ENCODE assay signal across 11 mouse cellular contexts in the genomic region with DNA sequence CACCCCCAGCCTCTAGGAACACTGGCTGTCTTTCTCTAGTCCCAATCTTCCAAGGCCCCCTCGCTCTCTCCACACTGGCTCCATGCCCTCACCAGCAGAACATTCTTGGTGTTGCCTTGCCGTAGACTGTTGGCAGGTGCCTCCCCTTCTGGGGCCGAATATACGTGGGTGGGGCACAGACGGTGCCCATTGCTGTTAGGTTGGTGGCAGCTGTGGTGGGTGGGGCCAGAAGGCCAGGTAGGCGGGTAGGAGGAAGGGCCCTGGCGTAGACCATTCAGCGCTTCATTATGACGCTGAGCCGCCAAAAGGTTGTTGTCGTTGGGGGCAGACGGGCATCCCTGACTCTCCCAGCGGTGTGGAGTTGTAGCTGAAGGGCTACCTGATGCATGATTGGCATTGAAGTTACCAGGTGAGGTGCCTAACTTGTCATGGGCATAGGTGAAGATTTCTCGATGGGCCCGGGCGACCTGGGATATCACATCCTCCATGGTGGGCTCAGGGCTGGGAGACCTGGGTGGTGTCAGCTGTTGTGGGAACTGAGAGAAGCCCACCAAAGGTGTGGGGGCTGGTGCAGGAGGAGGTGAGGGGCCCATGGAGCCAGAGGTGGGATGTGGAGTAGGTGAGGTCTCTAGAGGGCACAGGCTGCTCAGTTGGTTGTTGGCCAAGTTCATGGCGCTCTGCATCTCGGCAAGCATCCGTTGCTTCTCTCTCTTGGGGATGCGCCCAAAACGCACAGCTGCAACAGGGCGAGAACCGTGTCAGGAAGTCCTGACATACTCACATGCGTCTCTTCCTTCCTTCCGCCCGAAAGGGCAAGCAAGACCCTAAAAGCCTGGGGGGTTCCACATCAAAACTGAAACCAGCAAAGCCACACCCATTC. TPM values are rescaled to one million over a fixed set of nuclear protein-coding genes. Genes with fewer than 3 reads are reported as not detected.
DNase-seq lines count a peak whose midpoint lies in the region; TF ChIP-seq lines count a peak whose summit lies in the region.
"Had no signal": no experiment of that assay in that cellular context is flagged by ENCODE, and none has a peak within 500 bp of the region (broad histone marks: within the 10 kb centered on the region; RNA-seq: fewer than 3 reads in every experiment).

No protein-coding gene starts in this region.

- H3K4me2 ChIP-seq in CH12.LX (ENCODE audit: insufficient read depth, low read depth, poor library complexity, severe bottlenecking): peak overlapping the region; percentile 46; the same call in 1 of the 2 replicates
- H3K4me2 ChIP-seq: limb, embryonic 13.5 days had no signal

- no peak for TF ChIP-seq RAD21 in CH12.LX (IDR thresholded peaks at IDR 0.05; ENCODE audit: low read depth, low read length)

- no peak overlapping the region for H3K27ac ChIP-seq in CH12.LX (ENCODE audit: insufficient read depth, low read depth)
- peak overlapping the region; percentile 57 for H3K27ac ChIP-seq in cortical plate, adult 2 months (ENCODE audit: insufficient read depth, low read length)
- H3K27ac ChIP-seq in limb, embryonic 10.5 days: no peak overlapping the region
- H3K27ac ChIP-seq: hindbrain, embryonic 10.5 days; limb, embryonic 13.5 days had no signal

- no peak for TF ChIP-seq POLR2A in CH12.LX (IDR thresholded peaks at IDR 0.05; ENCODE audit: low read depth, low read length)
- no peak for TF ChIP-seq POLR2A in cortical plate, adult 2 months (IDR thresholded peaks at IDR 0.05; ENCODE audit: extremely low read depth, insufficient read depth, low read length)

- no peak for TF ChIP-seq CTCF in CH12.LX (conservative IDR thresholded peaks at IDR 0.05 in 1 of 2, IDR thresholded peaks at IDR 0.05 in 1 of 2; ENCODE audit: low read depth in 2 of 2, low read length in 2 of 2)
- no peak for TF ChIP-seq CTCF in cortical plate, adult 2 months (IDR thresholded peaks at IDR 0.05; ENCODE audit: extremely low read depth, insufficient read depth, low read length)

- H3K9ac ChIP-seq in CH12.LX (ENCODE audit: insufficient read depth, low read depth): peak overlapping the region; percentile 7; the same call in 1 of the 2 replicates
- H3K9ac ChIP-seq: limb, embryonic 13.5 days had no signal

- H3K36me3 ChIP-seq in CH12.LX (replicated peaks in 1 of 2; ENCODE audit: control insufficient read depth in 1 of 2, insufficient read depth in 1 of 2, low read length in 1 of 2): peaks cover 0 to 14% of the 10 kb centered on the region in 2 experiments
- H3K36me3 ChIP-seq in limb, embryonic 10.5 days: peaks cover 32% of the 10 kb centered on the region

- TF ChIP-seq EP300 in CH12.LX (IDR thresholded peaks at IDR 0.05; ENCODE audit: low read length): no peak

- no peaks in the 10 kb centered on the region for H3K9me3 ChIP-seq in CH12.LX (replicated peaks; ENCODE audit: low read length)
- no peaks in the 10 kb centered on the region for H3K9me3 ChIP-seq in limb, embryonic 10.5 days (replicated peaks)
- H3K9me3 ChIP-seq: hindbrain, embryonic 10.5 days; limb, embryonic 13.5 days had no signal

- peaks cover 13% of the 10 kb centered on the region for H3K27me3 ChIP-seq in CH12.LX (replicated peaks)
- no peaks in the 10 kb centered on the region for H3K27me3 ChIP-seq in limb, embryonic 10.5 days (ENCODE audit: low read depth, poor library complexity, severe bottlenecking)
- H3K27me3 ChIP-seq: limb, embryonic 13.5 days had no signal

- dilution Hi-C loops in CH12.LX (cut with MboI; ENCODE audit: extremely low pct_ligation_motif_present, extremely low pct_unique_long_range_greater_than_20kb, low sequenced_read_pairs): no loop called here

- DNase-seq in heart, adult 18-20 months: peak; percentile 57 to 59
- DNase-seq in heart, postnatal 4 days: no peak
- DNase-seq in CH12.LX (ENCODE audit: extremely low read depth): no peak
- peak; percentile 83 to 85 for DNase-seq in layer of hippocampus, adult 8-10 months (ENCODE audit: low spot score in 2 of 2)
- no peak for DNase-seq in embryo, embryonic 11 days
- no peak for DNase-seq in embryo, embryonic 10 days (ENCODE audit: low spot score)
- DNase-seq in limb, embryonic 10.5 days (ENCODE audit: low spot score): no peak
- DNase-seq: midbrain, embryonic 14.5 days had no signal

- WGBS in limb, embryonic 10.5 days: 95% methylated on average over 26 of the region's 26 CpGs

- H3K4me3 ChIP-seq in CH12.LX (replicated peaks in 1 of 3; ENCODE audit: low read depth in 2 of 3, low read length in 2 of 3, poor library complexity in 1 of 3): peak overlapping the region in 2 of 3 experiments; percentile 10 to 53
- H3K4me3 ChIP-seq in cortical plate, adult 2 months (ENCODE audit: insufficient read depth, low read length): peak overlapping the region; percentile 11; the same call in 1 of the 2 replicates
- no peak overlapping the region for H3K4me3 ChIP-seq in limb, embryonic 10.5 days
- H3K4me3 ChIP-seq: hindbrain, embryonic 10.5 days; limb, embryonic 13.5 days had no signal

- in situ Hi-C loops in CH12.LX (cut with MboI; ENCODE audit: low pct_ligation_motif_present, low pct_unique_long_range_greater_than_20kb, low sequenced_read_pairs): no loop called here

- H3K79me2 ChIP-seq in CH12.LX (replicated peaks; ENCODE audit: control insufficient read depth, extremely low read depth, insufficient read depth, poor library complexity, severe bottlenecking): no peaks in the 10 kb centered on the region

- peaks cover 32 to 44% of the 10 kb centered on the region in 2 experiments for H3K4me1 ChIP-seq in CH12.LX (ENCODE audit: control insufficient read depth in 1 of 2, insufficient read depth in 2 of 2)
- H3K4me1 ChIP-seq in cortical plate, adult 2 months (ENCODE audit: control insufficient read depth, insufficient read depth, low read length): no peaks in the 10 kb centered on the region; the same call in 1 of the 2 replicates
- peaks cover 68% of the 10 kb centered on the region for H3K4me1 ChIP-seq in limb, embryonic 10.5 days

TF ChIP-seq in CH12.LX, 34 proteins besides CTCF, POLR2A, EP300 and RAD21:
- TF ChIP-seq SMC3 (IDR thresholded peaks at IDR 0.05; ENCODE audit: low read depth, low read length) (no peak), TCF12 (IDR thresholded peaks at IDR 0.05; ENCODE audit: low read depth, low read length) (0 out of 2 replicates have a peak, but pooled peaks have one; percentile 22)

RNA-seq across cellular contexts. Expression of gene Nr1d1, which starts 4.8 kb away (rescaled TPM):
- 10 to 100 TPM; 54.2 to 67.6 TPM for total RNA-seq in heart, adult 18-20 months (2021)
- total RNA-seq in heart, postnatal 4 days (2021): 10 to 100 TPM; 26.3 to 27.6 TPM
- 0.21 and 0.25 TPM in 2 replicates for total RNA-seq in CH12.LX (2012; rRNA removed)
- total RNA-seq in CH12.LX (2014; rRNA removed): 0.17 and 0.39 TPM in 2 replicates
- 0.95 and 1.4 TPM in 2 replicates for polyA plus RNA-seq in CH12.LX (2012; ENCODE audit: insufficient read length, low read depth)
- polyA plus RNA-seq in cortical plate, adult 2 months (2012; rRNA removed): 153 and 156 TPM in 2 replicates
- 10 to 100 TPM; 86.6 to 99.6 (median 92.7) TPM for total RNA-seq in layer of hippocampus, adult 8-10 months (2022)
- 1.2 and 1.5 TPM in 2 replicates for polyA plus RNA-seq in limb, embryonic 10.5 days (2016; fragmentation: Nextera tagmentation; extraction: Ambion mirVana)

RNA-seq across cellular contexts. Expression of gene Msl1, which starts 25.0 kb away (rescaled TPM):
- total RNA-seq in heart, adult 18-20 months (2021): 10 to 100 TPM; 71.7 to 73.3 TPM
- 10 to 100 TPM; 67.8 to 71.5 TPM for total RNA-seq in heart, postnatal 4 days (2021)
- total RNA-seq in CH12.LX (2012; rRNA removed) (27.3 and 30.7 TPM in 2 replicates), CH12.LX (2014; rRNA removed) (25.9 and 26.4 TPM in 2 replicates)
- polyA plus RNA-seq in CH12.LX (2012; ENCODE audit: insufficient read length, low read depth): 57.1 and 58.1 TPM in 2 replicates
- polyA plus RNA-seq in cortical plate, adult 2 months (2012; rRNA removed): 119 and 131 TPM in 2 replicates
- 100 to 1,000 TPM; 140 to 201 (median 177) TPM for total RNA-seq in layer of hippocampus, adult 8-10 months (2022)
- 22.8 and 25.0 TPM in 2 replicates for polyA plus RNA-seq in limb, embryonic 10.5 days (2016; fragmentation: Nextera tagmentation; extraction: Ambion mirVana)

RNA-seq across cellular contexts. Expression of gene Thra, which starts 29.9 kb away (rescaled TPM):
- 100 to 1,000 TPM in 1 of 2 experiments, 10 to 100 TPM in 1; 99.7 to 103 TPM for total RNA-seq in heart, adult 18-20 months (2021)
- 100 to 1,000 TPM; 171 to 183 TPM for total RNA-seq in heart, postnatal 4 days (2021)
- total RNA-seq in CH12.LX (2012; rRNA removed) (2.5 and 3.9 TPM in 2 replicates), CH12.LX (2014; rRNA removed) (0.81 and 1.1 TPM in 2 replicates)
- polyA plus RNA-seq in CH12.LX (2012; ENCODE audit: insufficient read length, low read depth): 3.8 and 4.3 TPM in 2 replicates
- 721 and 771 TPM in 2 replicates for polyA plus RNA-seq in cortical plate, adult 2 months (2012; rRNA removed)
- total RNA-seq in layer of hippocampus, adult 8-10 months (2022): 100 to 1,000 TPM; 919 to 985 (median 938) TPM
- 6.3 and 11.6 TPM in 2 replicates for polyA plus RNA-seq in limb, embryonic 10.5 days (2016; fragmentation: Nextera tagmentation; extraction: Ambion mirVana)

RNA-seq across cellular contexts. Expression of gene Casc3, which starts 34.4 kb away (rescaled TPM):
- 10 to 100 TPM; 17.2 to 19.3 TPM for total RNA-seq in heart, adult 18-20 months (2021)
- 10 to 100 TPM; 26.9 to 28.4 TPM for total RNA-seq in heart, postnatal 4 days (2021)
- 16.7 and 18.3 TPM in 2 replicates for total RNA-seq in CH12.LX (2012; rRNA removed)
- 14.4 and 14.7 TPM in 2 replicates for total RNA-seq in CH12.LX (2014; rRNA removed)
- 71.7 and 93.0 TPM in 2 replicates for polyA plus RNA-seq in CH12.LX (2012; ENCODE audit: insufficient read length, low read depth)
- 44.9 and 47.4 TPM in 2 replicates for polyA plus RNA-seq in cortical plate, adult 2 months (2012; rRNA removed)
- 10 to 100 TPM; 50.5 to 64.9 (median 59.4) TPM for total RNA-seq in layer of hippocampus, adult 8-10 months (2022)
- polyA plus RNA-seq in limb, embryonic 10.5 days (2016; fragmentation: Nextera tagmentation; extraction: Ambion mirVana): 46.7 and 51.9 TPM in 2 replicates

RNA-seq across cellular contexts. Expression of gene Med24, which starts 41.1 kb away (rescaled TPM):
- total RNA-seq in heart, adult 18-20 months (2021): 10 to 100 TPM; 42.0 to 44.2 TPM
- total RNA-seq in heart, postnatal 4 days (2021): 10 to 100 TPM; 51.7 to 52.3 TPM
- 47.7 and 48.6 TPM in 2 replicates for total RNA-seq in CH12.LX (2012; rRNA removed)
- total RNA-seq in CH12.LX (2014; rRNA removed): 26.5 and 30.9 TPM in 2 replicates
- 64.2 and 78.8 TPM in 2 replicates for polyA plus RNA-seq in CH12.LX (2012; ENCODE audit: insufficient read length, low read depth)
- polyA plus RNA-seq in cortical plate, adult 2 months (2012; rRNA removed): 127 and 144 TPM in 2 replicates
- total RNA-seq in layer of hippocampus, adult 8-10 months (2022): 100 to 1,000 TPM; 118 to 162 (median 138) TPM
- polyA plus RNA-seq in limb, embryonic 10.5 days (2016; fragmentation: Nextera tagmentation; extraction: Ambion mirVana): 77.3 and 82.6 TPM in 2 replicates

Comparison
In these comparisons a context has a peak if more than half of its experiments do, and no peak if none do; other contexts are left out.
1. DNase-seq: peak in heart, adult 18-20 months (2 of 2) and layer of hippocampus, adult 8-10 months (2 of 2); none in heart, postnatal 4 days (single experiment), CH12.LX (single experiment), embryo, embryonic 11 days (single experiment), embryo, embryonic 10 days (single experiment) and limb, embryonic 10.5 days (single experiment).
2. RNA of gene Nr1d1, which starts 4.8 kb away (total RNA-seq): 86.6 to 99.6 TPM in layer of hippocampus, adult 8-10 months, 54.2 to 67.6 TPM in heart, adult 18-20 months and 26.3 to 27.6 TPM in heart, postnatal 4 days; 0.17 to 0.39 TPM in CH12.LX; every median in the first group is over 10 times any median in the second.
3. RNA of gene Thra, which starts 29.9 kb away (total RNA-seq): 919 to 985 TPM in layer of hippocampus, adult 8-10 months, 171 to 183 TPM in heart, postnatal 4 days and 99.7 to 103 TPM in heart, adult 18-20 months; 0.81 to 3.9 TPM in CH12.LX; every median in the first group is over 10 times any median in the second.